Mouse (Mus musculus): ENCODE measurements around the gene Col4a6. TPM values are rescaled to one million over a fixed set of nuclear protein-coding genes. Genes with fewer than 3 reads are reported as not detected.

Col4a6 gene
- 1.9 and 2.1 TPM in 2 replicates for polyA plus RNA-seq (2016; fragmentation: Nextera tagmentation; extraction: Ambion mirVana)

DNA sequence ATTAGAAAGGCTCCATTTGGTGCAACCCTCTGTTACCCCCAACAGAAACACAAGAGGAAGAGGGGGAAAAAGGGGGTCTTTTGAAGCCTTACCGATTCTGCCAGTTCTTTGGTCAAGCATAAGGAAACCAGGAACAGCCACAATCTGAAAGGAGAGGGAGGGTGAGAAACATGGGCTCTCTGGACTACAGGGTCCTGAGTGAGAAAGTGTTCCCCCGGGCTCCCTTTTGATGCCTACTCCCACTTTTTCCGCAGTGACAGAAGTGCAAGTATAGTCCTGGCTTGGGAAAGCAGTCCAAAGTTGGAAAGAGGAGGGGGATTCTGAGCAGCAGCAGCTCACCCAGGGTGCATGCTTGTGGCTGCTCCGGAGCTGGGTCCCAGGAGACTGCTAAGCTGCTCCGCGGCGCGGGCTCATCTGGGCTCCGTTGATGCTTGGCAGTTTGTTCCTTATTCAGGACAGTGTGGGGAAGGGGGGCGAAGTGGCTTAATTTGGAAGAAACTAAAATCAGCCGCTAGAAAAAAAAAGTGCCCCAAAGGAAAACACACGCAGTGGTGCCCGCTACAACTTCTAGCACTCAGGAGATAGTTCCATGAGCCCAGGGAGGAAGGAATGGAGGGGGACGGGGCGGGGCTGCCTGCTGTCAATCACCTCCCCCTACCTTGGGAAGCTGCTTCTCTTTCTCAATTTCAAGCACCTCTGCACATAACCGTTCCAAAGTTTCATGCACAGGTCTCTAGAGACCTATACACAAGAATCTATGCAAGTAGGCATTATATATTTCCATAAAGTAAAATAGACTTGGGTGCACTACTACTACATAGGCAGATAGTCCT, at the start of gene Col4a6:
Gene Col4a6, minus strand, starts transcription at position 607 of the 833 bp plus-strand sequence.
- 24% methylated on average over 16 of the region's 16 CpGs for WGBS
- peaks cover 95% of the 10 kb centered on the region for H3K27me3 ChIP-seq (ENCODE audit: low read depth, poor library complexity, severe bottlenecking)

DNA sequence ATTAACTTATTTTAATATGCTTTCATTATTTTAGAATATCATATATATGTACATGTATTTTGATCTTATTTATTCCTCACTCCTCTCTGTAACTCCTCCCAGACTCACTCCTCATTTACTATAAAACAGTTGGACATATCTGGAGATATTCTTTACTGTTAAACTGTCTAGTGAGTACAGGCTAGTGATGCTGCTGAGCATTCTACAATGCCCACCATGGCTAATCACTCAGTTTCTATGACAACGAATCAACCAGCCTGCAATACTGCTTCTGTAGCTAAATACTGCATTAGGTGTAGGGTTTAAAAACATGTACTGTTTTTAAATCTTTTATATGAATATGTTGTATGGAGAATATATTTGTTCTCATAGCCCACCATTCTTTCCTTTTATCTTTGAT, 29.2 kb upstream of the Col4a6 start:
- H3K27me3 ChIP-seq (ENCODE audit: low read depth, poor library complexity, severe bottlenecking), result peaks cover 76% of the 10 kb centered on the region
- H3K4me3 ChIP-seq, result no peak overlapping the region
- H3K27ac ChIP-seq (replicated peaks), result no peak overlapping the region
- 96% methylated on average over 1 of the region's 1 CpGs for WGBS
- H3K36me3 ChIP-seq, result no peaks in the 10 kb centered on the region
- H3K9me3 ChIP-seq (replicated peaks), result no peaks in the 10 kb centered on the region
- DNase-seq (ENCODE audit: low spot score), result no peak
- H3K4me1 ChIP-seq, result no peaks in the 10 kb centered on the region

More for the DNA sequence above, at the start of gene Col4a6:
- H3K4me1 ChIP-seq, result 0 out of 2 replicates have a peak, but pooled peaks cover 4% of the 10 kb centered on the region
- H3K4me3 ChIP-seq, result peak within 1 kb of the TSS; percentile 58
- no peaks in the 10 kb centered on the region for H3K36me3 ChIP-seq
- no peaks in the 10 kb centered on the region for H3K9me3 ChIP-seq (replicated peaks)
- H3K27ac ChIP-seq (replicated peaks), result peak within 1 kb of the TSS; percentile 79
- peak; percentile 41 for DNase-seq (ENCODE audit: low spot score)

DNA sequence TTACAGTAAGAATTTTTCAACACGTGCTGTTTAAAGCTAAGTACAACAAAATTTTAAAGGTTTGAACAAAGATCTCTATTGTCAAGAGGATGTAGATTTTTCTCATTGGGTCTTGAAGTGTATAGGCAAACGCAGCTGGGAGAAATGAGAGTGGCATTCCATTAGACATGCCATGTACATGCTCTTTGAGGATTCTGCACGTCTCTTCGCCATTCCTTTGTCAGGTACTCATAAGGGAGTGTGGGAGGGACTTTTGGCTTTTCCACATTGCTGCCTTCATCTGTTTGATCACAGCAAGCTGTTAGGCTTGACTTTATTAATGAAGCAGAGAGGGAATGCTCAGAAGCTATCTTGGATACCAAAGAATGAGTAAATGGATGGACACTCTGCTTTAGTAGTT, 20.7 kb upstream of the Col4a6 start:
- Histone ChIP-seq H3K36me3 (no peaks in the 10 kb centered on the region), H3K27me3 (ENCODE audit: low read depth, poor library complexity, severe bottlenecking) (peaks cover 65% of the 10 kb centered on the region)
- WGBS, result 71% methylated on average over 4 of the region's 4 CpGs

DNA sequence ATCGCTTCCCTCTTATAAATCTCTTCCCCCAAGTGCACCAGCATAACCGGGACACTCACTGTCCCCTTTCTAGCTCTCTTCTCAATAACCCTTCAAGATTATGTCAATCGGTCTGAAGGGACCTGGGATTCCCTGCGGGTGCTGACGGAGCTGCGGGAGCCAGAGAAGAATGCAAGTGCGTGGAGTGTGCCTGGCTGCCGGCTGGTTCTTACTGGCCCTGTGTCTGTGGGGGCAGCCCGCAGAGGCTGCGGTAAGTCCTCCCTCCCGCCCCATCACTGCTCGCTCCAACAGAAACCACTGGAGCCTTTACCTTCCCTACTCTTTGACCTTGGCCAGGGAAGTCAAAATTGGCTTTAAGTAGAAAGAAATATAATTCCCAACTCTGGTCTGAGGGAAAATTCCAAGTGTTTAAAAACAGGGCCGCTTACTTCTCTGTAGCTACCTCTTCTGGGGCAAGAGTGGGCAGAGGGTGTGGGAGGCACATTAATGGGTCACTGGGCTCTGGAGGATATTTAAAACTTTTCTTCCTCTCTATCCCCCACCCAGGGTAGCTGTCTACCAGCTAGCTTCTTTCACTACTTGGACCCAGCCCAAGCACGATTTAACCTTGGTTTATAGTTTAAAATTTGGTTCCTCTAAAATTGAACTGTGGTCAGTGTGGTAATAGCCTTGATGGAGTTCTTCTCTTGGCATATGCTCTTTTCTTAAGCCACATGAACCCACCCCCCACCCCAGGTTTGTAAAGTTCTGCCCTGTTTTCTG, 1.9 kb upstream of the Col4a6 start:
- DNase-seq (ENCODE audit: low spot score), result peak; percentile 31

More for the DNA sequence above, 20.7 kb upstream of the Col4a6 start:
- Histone ChIP-seq H3K9me3 (replicated peaks) (no peaks in the 10 kb centered on the region), H3K27ac (replicated peaks) (no peak overlapping the region), H3K4me3 (no peak overlapping the region), H3K4me1 (no peaks in the 10 kb centered on the region)
- no peak for DNase-seq (ENCODE audit: low spot score)

DNA sequence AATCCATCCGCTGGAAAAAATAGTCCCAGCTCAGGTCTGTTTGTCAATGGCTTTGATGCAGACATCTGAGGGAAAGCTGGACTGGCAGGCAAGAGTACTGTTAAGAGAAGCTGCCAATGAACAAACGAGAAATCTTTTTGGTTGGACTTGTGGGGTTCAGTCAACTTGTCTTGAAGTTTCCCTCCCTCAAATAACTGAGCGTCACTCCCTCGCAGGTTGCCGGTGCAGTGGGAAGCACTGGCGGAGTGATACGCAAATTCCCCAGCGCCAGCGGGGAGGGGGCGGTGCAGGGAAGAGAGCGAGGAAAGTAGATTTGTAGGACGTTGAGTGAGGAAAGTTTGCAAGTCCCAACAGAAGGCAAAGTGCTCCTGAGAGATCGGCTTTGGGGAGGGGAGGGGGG, 1.2 kb upstream of the Col4a6 start, which contains the start of gene Col4a5:
Gene Col4a5, plus strand, starts transcription at position 276 of the 400 bp plus-strand sequence.
- peaks cover 89% of the 10 kb centered on the region for H3K27me3 ChIP-seq (ENCODE audit: low read depth, poor library complexity, severe bottlenecking)
- H3K9me3 ChIP-seq (replicated peaks), result no peaks in the 10 kb centered on the region
- no peaks in the 10 kb centered on the region for H3K36me3 ChIP-seq
- peak; percentile 78 for DNase-seq (ENCODE audit: low spot score)
- WGBS, result 20% methylated on average over 13 of the region's 13 CpGs
- H3K4me3 ChIP-seq, result peak within 1 kb of the TSS; percentile 58
- H3K4me1 ChIP-seq, result 0 out of 2 replicates have a peak, but pooled peaks cover 4% of the 10 kb centered on the region
- peak within 1 kb of the TSS; percentile 79 for H3K27ac ChIP-seq (replicated peaks)

More for the DNA sequence above, 1.9 kb upstream of the Col4a6 start:
- H3K27ac ChIP-seq (replicated peaks), result peak overlapping the region; percentile 79
- WGBS, result 17% methylated on average over 14 of the region's 14 CpGs
- 0 out of 2 replicates have a peak, but pooled peaks cover 4% of the 10 kb centered on the region for H3K4me1 ChIP-seq
- H3K9me3 ChIP-seq (replicated peaks), result no peaks in the 10 kb centered on the region
- H3K36me3 ChIP-seq, result no peaks in the 10 kb centered on the region
- peak overlapping the region; percentile 58 for H3K4me3 ChIP-seq
- peaks cover 89% of the 10 kb centered on the region for H3K27me3 ChIP-seq (ENCODE audit: low read depth, poor library complexity, severe bottlenecking)

DNA sequence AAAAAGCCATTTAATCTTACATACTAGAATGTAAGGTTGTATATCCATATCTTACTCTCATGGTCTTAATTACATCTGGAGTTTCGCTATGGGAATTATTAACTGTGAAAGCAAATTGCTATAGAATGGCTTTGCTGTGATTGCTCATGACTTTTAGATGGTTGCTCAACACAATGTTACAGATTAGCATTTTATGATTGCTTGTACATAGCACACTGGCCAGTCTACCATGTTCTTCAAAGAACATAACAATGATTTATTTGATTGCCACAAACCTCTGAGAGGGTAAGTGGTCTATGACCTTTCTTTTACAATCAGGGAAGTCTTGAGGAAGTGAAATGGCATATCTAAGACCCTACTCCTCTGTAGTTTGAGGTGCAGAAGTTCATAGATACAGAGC, 25.9 kb downstream of the Col4a6 start:
- DNase-seq (ENCODE audit: low spot score), result no peak
- Histone ChIP-seq H3K36me3 (no peaks in the 10 kb centered on the region), H3K4me3 (no peak overlapping the region), H3K27ac (replicated peaks) (no peak overlapping the region), H3K4me1 (no peaks in the 10 kb centered on the region), H3K27me3 (ENCODE audit: low read depth, poor library complexity, severe bottlenecking) (peaks cover 84% of the 10 kb centered on the region), H3K9me3 (replicated peaks) (no peaks in the 10 kb centered on the region)
- 84% methylated on average over 1 of the region's 1 CpGs for WGBS

DNA sequence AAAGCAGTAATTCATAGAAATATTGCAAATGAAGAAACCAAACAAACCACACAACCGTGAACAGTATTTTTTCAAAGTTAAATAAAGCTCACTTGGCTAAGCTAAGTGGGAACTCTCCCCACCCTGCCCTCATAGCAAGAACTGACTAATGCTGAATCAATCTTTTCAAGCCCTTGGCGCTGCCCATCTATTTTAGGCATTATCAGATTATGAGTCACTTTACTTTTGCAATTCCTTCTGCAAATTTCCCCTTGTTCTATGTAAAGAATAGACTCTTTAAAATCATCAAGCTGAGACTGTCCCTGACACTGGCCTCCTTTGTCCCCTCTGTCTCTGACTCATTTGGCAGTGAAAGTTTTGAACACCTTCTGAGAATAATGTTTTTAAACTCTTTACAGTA, 34.5 kb downstream of the Col4a6 start:
- Histone ChIP-seq H3K27me3 (ENCODE audit: low read depth, poor library complexity, severe bottlenecking) (peaks cover 93% of the 10 kb centered on the region), H3K27ac (replicated peaks) (no peak overlapping the region), H3K9me3 (replicated peaks) (no peaks in the 10 kb centered on the region), H3K4me3 (no peak overlapping the region), H3K36me3 (no peaks in the 10 kb centered on the region), H3K4me1 (no peaks in the 10 kb centered on the region)
- no peak for DNase-seq (ENCODE audit: low spot score)
- WGBS, result 79% methylated on average over 2 of the region's 2 CpGs

DNA sequence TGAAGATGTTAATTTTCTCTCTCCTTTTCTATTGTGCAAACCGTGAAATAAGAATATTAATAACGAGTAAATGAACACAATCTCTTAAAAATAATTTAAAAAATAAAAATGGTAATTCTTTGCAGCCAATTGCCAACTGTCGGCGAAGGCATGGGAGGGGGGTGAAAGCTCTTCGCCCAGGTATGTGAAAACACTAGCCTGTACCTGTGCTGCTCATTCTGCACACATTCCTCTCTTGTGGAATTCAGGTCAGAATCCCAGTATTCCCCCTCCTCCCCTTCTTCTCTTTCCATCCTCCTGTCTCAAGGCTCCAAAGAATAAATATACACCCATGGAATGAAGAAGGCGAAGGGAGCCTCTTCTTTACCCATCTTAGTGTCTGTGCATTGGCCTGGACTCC, 37.1 kb downstream of the Col4a6 start:
- H3K9me3 ChIP-seq (replicated peaks), result no peaks in the 10 kb centered on the region
- H3K27ac ChIP-seq (replicated peaks), result no peak overlapping the region
- H3K4me1 ChIP-seq, result no peaks in the 10 kb centered on the region
- H3K36me3 ChIP-seq, result no peaks in the 10 kb centered on the region
- DNase-seq (ENCODE audit: low spot score), result no peak
- WGBS, result 89% methylated on average over 6 of the region's 6 CpGs
- H3K4me3 ChIP-seq, result no peak overlapping the region
- peaks cover 92% of the 10 kb centered on the region for H3K27me3 ChIP-seq (ENCODE audit: low read depth, poor library complexity, severe bottlenecking)

DNA sequence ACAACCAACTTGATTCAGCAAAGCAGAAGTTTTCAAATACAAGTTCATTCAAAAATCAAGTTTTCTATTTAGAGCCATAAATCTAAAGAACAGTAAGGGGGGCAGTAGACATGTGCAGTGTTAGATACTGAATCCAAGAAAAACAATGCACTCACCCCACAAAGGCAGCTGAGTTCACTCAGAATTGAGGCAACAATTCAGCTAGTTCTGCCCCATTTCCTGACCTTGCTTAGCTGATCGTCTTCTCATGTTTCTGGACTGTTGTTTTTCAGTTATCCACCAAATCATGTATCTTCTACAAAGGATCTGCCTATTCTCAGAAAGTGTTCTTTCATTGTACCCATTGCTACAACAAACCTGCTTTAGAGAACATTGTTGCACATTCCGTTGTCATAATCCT, 58.6 kb downstream of the Col4a6 start:
- 60% methylated on average over 2 of the region's 2 CpGs for WGBS
- H3K36me3 ChIP-seq, result no peaks in the 10 kb centered on the region
- no peak overlapping the region for H3K4me3 ChIP-seq
- H3K4me1 ChIP-seq, result no peaks in the 10 kb centered on the region
- H3K9me3 ChIP-seq (replicated peaks), result no peaks in the 10 kb centered on the region
- DNase-seq (ENCODE audit: low spot score), result no peak
- peaks cover 71% of the 10 kb centered on the region for H3K27me3 ChIP-seq (ENCODE audit: low read depth, poor library complexity, severe bottlenecking)
- no peak overlapping the region for H3K27ac ChIP-seq (replicated peaks)

DNA sequence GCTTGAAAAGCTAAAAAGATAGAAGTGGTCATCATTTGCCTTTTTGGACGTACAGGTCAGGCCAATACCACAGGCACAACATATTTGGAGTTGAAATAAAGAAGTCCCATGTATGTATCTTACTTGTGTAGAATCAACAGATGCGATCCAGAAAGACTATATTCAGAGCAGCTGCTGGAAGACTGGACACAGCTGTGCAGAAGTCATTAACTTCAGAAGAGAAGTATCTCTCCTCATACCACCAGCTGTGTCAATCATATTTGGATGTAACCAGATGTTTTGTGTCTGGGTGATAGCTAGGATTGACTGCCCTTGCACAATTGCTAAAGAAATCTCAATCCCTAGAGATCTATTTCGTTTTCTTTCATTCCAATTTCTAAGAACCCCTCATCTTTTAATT, 77.6 kb downstream of the Col4a6 start:
- Histone ChIP-seq H3K27ac (replicated peaks) (no peak overlapping the region), H3K36me3 (no peaks in the 10 kb centered on the region), H3K27me3 (ENCODE audit: low read depth, poor library complexity, severe bottlenecking) (peaks cover 96% of the 10 kb centered on the region), H3K4me3 (no peak overlapping the region), H3K9me3 (replicated peaks) (no peaks in the 10 kb centered on the region), H3K4me1 (no peaks in the 10 kb centered on the region)
- WGBS, result 76% methylated on average over 3 of the region's 3 CpGs
- no peak for DNase-seq (ENCODE audit: low spot score)

DNA sequence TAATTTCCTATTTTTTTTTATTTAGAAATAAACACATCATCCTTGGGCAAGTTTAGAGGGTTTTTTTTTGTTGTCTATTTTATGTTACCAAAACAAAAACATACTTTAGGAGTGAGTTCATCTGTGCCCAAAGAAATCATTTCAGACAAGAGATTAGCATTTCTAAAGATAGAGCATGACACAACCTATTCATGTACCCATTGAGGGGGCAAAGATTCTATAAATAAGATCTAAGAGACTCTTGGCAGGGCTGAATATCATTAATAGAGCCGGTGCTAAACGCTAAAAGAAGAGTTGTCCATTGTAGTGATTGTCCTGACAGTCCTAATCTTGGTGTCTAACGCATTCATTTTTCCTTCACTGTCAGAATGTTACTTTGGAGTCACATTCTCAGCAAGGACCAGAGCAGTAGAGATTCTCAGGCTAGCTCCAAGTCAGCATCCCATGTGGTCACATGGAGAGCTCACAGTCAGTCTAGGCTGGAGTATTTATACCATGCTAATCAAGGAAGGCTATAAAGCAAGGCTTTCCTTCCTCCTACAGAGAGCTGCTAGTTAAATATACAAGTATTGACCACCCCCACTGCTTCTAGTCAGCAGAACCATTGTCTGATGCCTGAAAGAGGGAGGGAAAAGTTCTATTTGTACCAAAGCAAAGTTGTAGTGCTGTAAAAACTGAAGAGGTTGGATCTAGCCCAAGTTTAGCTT, 88.3 kb downstream of the Col4a6 start:
- peaks cover 13% of the 10 kb centered on the region for H3K4me1 ChIP-seq
- no peak for DNase-seq (ENCODE audit: low spot score)
- H3K27me3 ChIP-seq (ENCODE audit: low read depth, poor library complexity, severe bottlenecking), result peaks cover 99% of the 10 kb centered on the region
- 54% methylated on average over 3 of the region's 3 CpGs for WGBS
- H3K9me3 ChIP-seq (replicated peaks), result no peaks in the 10 kb centered on the region
- H3K36me3 ChIP-seq, result no peaks in the 10 kb centered on the region
- H3K4me3 ChIP-seq, result no peak overlapping the region
- H3K27ac ChIP-seq (replicated peaks), result no peak overlapping the region

DNA sequence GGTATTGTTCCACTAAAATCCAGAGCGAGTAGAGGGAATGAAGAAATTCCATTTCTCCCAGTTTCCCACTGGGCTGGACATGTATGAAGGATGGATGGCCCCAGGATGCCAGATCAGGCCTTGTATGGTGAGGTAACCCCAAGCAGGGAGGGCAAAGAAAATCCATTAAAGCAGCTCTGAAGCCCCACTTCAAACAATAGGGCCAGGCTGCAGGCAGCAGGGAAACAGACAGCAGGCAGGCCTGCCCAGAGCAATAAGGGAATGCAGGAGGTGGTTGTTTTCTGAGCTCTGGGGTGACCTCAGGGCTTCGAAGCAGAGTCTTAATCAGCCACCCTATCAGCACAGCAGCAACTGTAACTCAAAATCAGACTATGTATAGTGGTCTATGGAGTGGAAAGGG, 89.2 kb downstream of the Col4a6 start:
- no peaks in the 10 kb centered on the region for H3K36me3 ChIP-seq
- peaks cover 99% of the 10 kb centered on the region for H3K27me3 ChIP-seq (ENCODE audit: low read depth, poor library complexity, severe bottlenecking)
- H3K27ac ChIP-seq (replicated peaks), result peak overlapping the region; percentile 42; the same call in 1 of the 2 replicates
- no peaks in the 10 kb centered on the region for H3K9me3 ChIP-seq (replicated peaks)
- H3K4me1 ChIP-seq, result peaks cover 13% of the 10 kb centered on the region
- peak; percentile 33 for DNase-seq (ENCODE audit: low spot score)
- WGBS, result 42% methylated on average over 2 of the region's 2 CpGs
- H3K4me3 ChIP-seq, result no peak overlapping the region
